Mouse (Mus musculus) kidney, adult 2 months (tissue): ENCODE data around the gene Mtpn.

ENCODE experiments used
- CTCF ChIP-seq: fragments of 200-500 bp; conservative IDR thresholded peaks from 2 replicates; pipeline ENCODE4 v1.5.1; 2011; ENCODE audit warnings: low read depth, mild to moderate bottlenecking, control low read depth, low read length, moderate library complexity, mixed read lengths; ENCODE audit not compliant: insufficient read depth, insufficient read length
- POLR2A ChIP-seq: fragments of 200-500 bp; IDR thresholded peaks from one replicate; pipeline ENCODE4 v1.6.1; 2011; ENCODE audit warnings: low read depth, low read length, control low read depth

- TF ChIP-seq CTCF (no peak), POLR2A (no peak)
These were observed 858 bp downstream of the Mtpn start for GRCm38 (mm10) chr6:35538757-35539303.
